Mouse (Mus musculus): Measurements from ENCODE around the gene Clmp.

DNA sequence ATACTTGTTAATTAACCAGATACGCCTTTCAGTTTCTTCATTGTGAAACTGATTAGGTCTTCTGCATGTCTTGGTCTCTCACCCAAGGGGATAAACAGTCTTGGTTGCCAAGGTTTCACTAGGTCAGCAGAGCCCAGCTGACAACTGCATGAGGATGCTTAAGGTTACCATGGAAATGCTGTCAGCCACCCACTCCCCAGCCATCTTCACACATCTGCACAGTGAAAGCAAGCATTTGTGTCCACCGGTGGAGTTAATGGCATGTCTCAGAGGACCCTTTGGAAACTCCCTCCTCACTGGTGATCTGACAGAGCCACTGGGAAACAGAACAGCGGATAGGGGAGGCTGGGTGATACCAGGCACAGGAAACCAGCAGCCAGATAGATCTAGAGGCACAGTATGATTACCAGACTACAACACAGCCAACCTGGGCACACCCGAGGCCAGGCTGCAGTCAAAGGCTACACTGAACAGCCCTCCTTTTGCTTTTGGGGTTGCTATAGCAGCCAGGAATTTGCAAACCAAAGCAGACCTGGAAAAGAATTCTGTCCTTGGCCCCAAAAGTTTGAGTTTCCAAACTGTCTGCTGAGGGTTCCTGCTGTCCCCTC is 14.3 kb upstream of the Clmp start:
- TF ChIP-seq CTCF (IDR thresholded peaks at IDR 0.05; ENCODE audit: borderline replicate concordance, extremely low read depth, insufficient read depth, insufficient read length) = no peak
- no peak for TF ChIP-seq POLR2A (IDR thresholded peaks at IDR 0.05; ENCODE audit: borderline replicate concordance, extremely low read depth, insufficient read depth, insufficient read length, poor library complexity, severe bottlenecking)

Data from brain, embryonic 14.5 days (tissue).